ENCODE assay signal across 7 mouse cellular contexts in genomic region chr11:60779673-60780189, GRCm38 (mm10). TPM values are rescaled to one million over a fixed set of nuclear protein-coding genes. Genes with fewer than 3 reads are reported as not detected.
DNase-seq lines count a peak whose midpoint lies in the region; ATAC-seq and TF ChIP-seq lines count a peak whose summit lies in the region.

No protein-coding gene starts in this region.

- H3K36me3 ChIP-seq in lung, embryonic 14.5 days (ENCODE audit: insufficient read depth) = peaks cover 48% of the 10 kb centered on the region
- H3K36me3 ChIP-seq in forebrain, embryonic 13.5 days (ENCODE audit: poor library complexity, severe bottlenecking) = peaks cover 47% of the 10 kb centered on the region
- peaks cover 42% of the 10 kb centered on the region for H3K36me3 ChIP-seq in limb, embryonic 14.5 days (ENCODE audit: control insufficient read depth, insufficient read depth, low read length)
- H3K36me3 ChIP-seq in stomach, embryonic 14.5 days (ENCODE audit: control insufficient read depth, insufficient read depth, low read length) = peaks cover 20% of the 10 kb centered on the region

- WGBS in lung, embryonic 14.5 days = 88% methylated on average over 10 of the region's 10 CpGs
- 72% methylated on average over 10 of the region's 10 CpGs for WGBS in lung, adult 2 months
- WGBS in forebrain, embryonic 13.5 days = 90% methylated on average over 10 of the region's 10 CpGs
- 93% methylated on average over 10 of the region's 10 CpGs for WGBS in limb, embryonic 14.5 days
- 90% methylated on average over 10 of the region's 10 CpGs for WGBS in stomach, embryonic 14.5 days

- H3K27me3 ChIP-seq in lung, embryonic 14.5 days (ENCODE audit: insufficient read depth, low read length) = no peaks in the 10 kb centered on the region
- H3K27me3 ChIP-seq in forebrain, embryonic 13.5 days = no peaks in the 10 kb centered on the region
- no peaks in the 10 kb centered on the region for H3K27me3 ChIP-seq in limb, embryonic 14.5 days (ENCODE audit: control insufficient read depth, insufficient read depth, low read length)
- no peaks in the 10 kb centered on the region for H3K27me3 ChIP-seq in stomach, embryonic 14.5 days (ENCODE audit: control insufficient read depth, insufficient read depth, low read length)

- peak overlapping the region; percentile 19 for H3K4me3 ChIP-seq in lung, embryonic 14.5 days (ENCODE audit: low read depth, low read length)
- no peak overlapping the region for H3K4me3 ChIP-seq in lung, adult 2 months (replicated peaks; ENCODE audit: extremely low read depth, low read depth, low read length)
- H3K4me3 ChIP-seq in forebrain, embryonic 13.5 days = peak overlapping the region; percentile 6
- peak overlapping the region; percentile 11; the same call in 1 of the 2 replicates for H3K4me3 ChIP-seq in limb, embryonic 14.5 days (replicated peaks; ENCODE audit: low read length)
- peak overlapping the region; percentile 17; the same call in 1 of the 2 replicates for H3K4me3 ChIP-seq in stomach, embryonic 14.5 days (ENCODE audit: low read depth, low read length)

- no peak for TF ChIP-seq CTCF in lung, embryonic 14.5 days (IDR thresholded peaks at IDR 0.05; ENCODE audit: low read depth)
- no peak for TF ChIP-seq CTCF in lung, adult 2 months (IDR thresholded peaks at IDR 0.05; ENCODE audit: insufficient read depth, low read length)

- peak overlapping the region; percentile 24; the same call in 1 of the 2 replicates for H3K9ac ChIP-seq in lung, embryonic 14.5 days
- peak overlapping the region; percentile 56 for H3K9ac ChIP-seq in forebrain, embryonic 13.5 days
- no peak overlapping the region for H3K9ac ChIP-seq in limb, embryonic 14.5 days (ENCODE audit: low read depth, low read length, severe bottlenecking)
- H3K9ac ChIP-seq in stomach, embryonic 14.5 days (replicated peaks; ENCODE audit: low read depth, low read length) = no peak overlapping the region

- H3K27ac ChIP-seq in lung, embryonic 14.5 days (ENCODE audit: low read depth) = no peak overlapping the region
- H3K27ac ChIP-seq in forebrain, embryonic 13.5 days = no peak overlapping the region
- no peak overlapping the region for H3K27ac ChIP-seq in limb, embryonic 14.5 days (replicated peaks; ENCODE audit: low read depth, low read length)
- no peak overlapping the region for H3K27ac ChIP-seq in stomach, embryonic 14.5 days (ENCODE audit: low read length)

- peaks cover 43% of the 10 kb centered on the region for H3K4me1 ChIP-seq in lung, embryonic 14.5 days (ENCODE audit: insufficient read depth)
- H3K4me1 ChIP-seq in lung, adult 2 months (ENCODE audit: control insufficient read depth, insufficient read depth, low read length) = peaks cover 40% of the 10 kb centered on the region
- H3K4me1 ChIP-seq in forebrain, embryonic 13.5 days = peaks cover 70% of the 10 kb centered on the region
- peaks cover 54% of the 10 kb centered on the region for H3K4me1 ChIP-seq in limb, embryonic 14.5 days (ENCODE audit: control insufficient read depth, insufficient read depth, low read length)
- H3K4me1 ChIP-seq in stomach, embryonic 14.5 days (ENCODE audit: control insufficient read depth, insufficient read depth, low read length) = peaks cover 57% of the 10 kb centered on the region

- no peak for TF ChIP-seq POLR2A in lung, adult 2 months (IDR thresholded peaks at IDR 0.05; ENCODE audit: borderline replicate concordance, extremely low read depth, low read depth, low read length)
- TF ChIP-seq POLR2A in limb, embryonic 14.5 days (IDR thresholded peaks at IDR 0.05; ENCODE audit: borderline replicate concordance, extremely low read depth, insufficient read depth, insufficient read length) = no peak

- no peak for DNase-seq in lung, embryonic 14.5 days
- no peak for DNase-seq in lung, adult 2 months
- DNase-seq in limb, embryonic 14.5 days (ENCODE audit: low spot score) = no peak
- no peak for DNase-seq in embryo, embryonic 9.5 days (ENCODE audit: extremely low spot score)
- DNase-seq in frontal cortex, adult 2 months (ENCODE audit: extremely low spot score in 1 of 2, low spot score in 1 of 2) = no peak

- H3K9me3 ChIP-seq in lung, embryonic 14.5 days (ENCODE audit: low read depth, low read length) = no peaks in the 10 kb centered on the region
- H3K9me3 ChIP-seq in forebrain, embryonic 13.5 days (replicated peaks) = no peaks in the 10 kb centered on the region
- no peaks in the 10 kb centered on the region for H3K9me3 ChIP-seq in limb, embryonic 14.5 days (ENCODE audit: control insufficient read depth, low read length)
- H3K9me3 ChIP-seq in stomach, embryonic 14.5 days (ENCODE audit: control insufficient read depth, low read depth, low read length) = no peaks in the 10 kb centered on the region

- ATAC-seq in lung, embryonic 14.5 days (ENCODE audit: insufficient read depth) = no peak
- no peak for ATAC-seq in forebrain, embryonic 13.5 days
- no peak for ATAC-seq in limb, embryonic 14.5 days (ENCODE audit: low FRiP score, low read depth)
- no peak for ATAC-seq in stomach, embryonic 14.5 days (ENCODE audit: insufficient number of reproducible peaks, insufficient read depth, low FRiP score, low read depth)

- peak overlapping the region; percentile 87 for H3K4me2 ChIP-seq in lung, embryonic 14.5 days
- H3K4me2 ChIP-seq in forebrain, embryonic 13.5 days = peak overlapping the region; percentile 54
- peak overlapping the region; percentile 36 for H3K4me2 ChIP-seq in limb, embryonic 14.5 days (replicated peaks; ENCODE audit: low read depth, low read length, severe bottlenecking)
- peak overlapping the region; percentile 39 for H3K4me2 ChIP-seq in stomach, embryonic 14.5 days (replicated peaks; ENCODE audit: low read depth, low read length)

RNA-seq across cellular contexts. Expression of gene Smcr8, which starts 2.4 kb away (rescaled TPM):
- polyA plus RNA-seq in lung, embryonic 14.5 days (2014; fragmentation: Nextera tagmentation; extraction: Ambion mirVana) = 6.6 and 8.3 TPM in 2 replicates
- polyA plus RNA-seq in lung, adult 2 months (2012; rRNA removed) = 9.4 and 11.5 TPM in 2 replicates
- 5.6 and 6.5 TPM in 2 replicates for polyA plus RNA-seq in forebrain, embryonic 13.5 days (2015; fragmentation: Nextera tagmentation; extraction: Ambion mirVana)
- polyA plus RNA-seq in limb, embryonic 14.5 days (2012; rRNA removed) = 8.8 and 9.0 TPM in 2 replicates
- polyA plus RNA-seq in limb, embryonic 14.5 days (2014; fragmentation: Nextera tagmentation; extraction: Ambion mirVana) = 7.5 and 7.6 TPM in 2 replicates
- polyA plus RNA-seq in stomach, embryonic 14.5 days (2014; fragmentation: Nextera tagmentation; extraction: Ambion mirVana) = 7.0 and 7.8 TPM in 2 replicates
- 10.7 and 12.3 TPM in 2 replicates for polyA plus RNA-seq in frontal cortex, adult 2 months (2012; rRNA removed)

RNA-seq across cellular contexts. Expression of gene Top3a, which starts 2.6 kb away (rescaled TPM):
- 20.2 and 22.2 TPM in 2 replicates for polyA plus RNA-seq in lung, embryonic 14.5 days (2014; fragmentation: Nextera tagmentation; extraction: Ambion mirVana)
- 6.1 and 6.9 TPM in 2 replicates for polyA plus RNA-seq in lung, adult 2 months (2012; rRNA removed)
- 14.2 and 15.7 TPM in 2 replicates for polyA plus RNA-seq in forebrain, embryonic 13.5 days (2015; fragmentation: Nextera tagmentation; extraction: Ambion mirVana)
- 16.9 and 17.5 TPM in 2 replicates for polyA plus RNA-seq in limb, embryonic 14.5 days (2012; rRNA removed)
- polyA plus RNA-seq in limb, embryonic 14.5 days (2014; fragmentation: Nextera tagmentation; extraction: Ambion mirVana) = 14.3 and 16.2 TPM in 2 replicates
- 13.8 and 14.7 TPM in 2 replicates for polyA plus RNA-seq in stomach, embryonic 14.5 days (2014; fragmentation: Nextera tagmentation; extraction: Ambion mirVana)
- polyA plus RNA-seq in frontal cortex, adult 2 months (2012; rRNA removed) = 6.0 and 6.1 TPM in 2 replicates

RNA-seq across cellular contexts. Expression of gene Shmt1, which starts 31.8 kb away (rescaled TPM):
- 62.0 and 63.6 TPM in 2 replicates for polyA plus RNA-seq in lung, embryonic 14.5 days (2014; fragmentation: Nextera tagmentation; extraction: Ambion mirVana)
- polyA plus RNA-seq in lung, adult 2 months (2012; rRNA removed) = 8.1 and 10.6 TPM in 2 replicates
- polyA plus RNA-seq in forebrain, embryonic 13.5 days (2015; fragmentation: Nextera tagmentation; extraction: Ambion mirVana) = 36.9 and 44.6 TPM in 2 replicates
- polyA plus RNA-seq in limb, embryonic 14.5 days (2012; rRNA removed) = 26.4 and 30.4 TPM in 2 replicates
- 33.8 and 35.9 TPM in 2 replicates for polyA plus RNA-seq in limb, embryonic 14.5 days (2014; fragmentation: Nextera tagmentation; extraction: Ambion mirVana)
- 65.1 and 66.8 TPM in 2 replicates for polyA plus RNA-seq in stomach, embryonic 14.5 days (2014; fragmentation: Nextera tagmentation; extraction: Ambion mirVana)
- polyA plus RNA-seq in frontal cortex, adult 2 months (2012; rRNA removed) = 2.0 and 2.2 TPM in 2 replicates

RNA-seq across cellular contexts. Expression of gene Dhrs7b, which starts 50.7 kb away (rescaled TPM):
- 34.4 and 36.3 TPM in 2 replicates for polyA plus RNA-seq in lung, embryonic 14.5 days (2014; fragmentation: Nextera tagmentation; extraction: Ambion mirVana)
- 10.8 and 14.3 TPM in 2 replicates for polyA plus RNA-seq in lung, adult 2 months (2012; rRNA removed)
- polyA plus RNA-seq in forebrain, embryonic 13.5 days (2015; fragmentation: Nextera tagmentation; extraction: Ambion mirVana) = 28.6 and 29.0 TPM in 2 replicates
- polyA plus RNA-seq in limb, embryonic 14.5 days (2012; rRNA removed) = 17.3 and 18.7 TPM in 2 replicates
- polyA plus RNA-seq in limb, embryonic 14.5 days (2014; fragmentation: Nextera tagmentation; extraction: Ambion mirVana) = 30.4 and 32.4 TPM in 2 replicates
- polyA plus RNA-seq in stomach, embryonic 14.5 days (2014; fragmentation: Nextera tagmentation; extraction: Ambion mirVana) = 36.9 and 37.2 TPM in 2 replicates
- polyA plus RNA-seq in frontal cortex, adult 2 months (2012; rRNA removed) = 19.3 and 19.9 TPM in 2 replicates

RNA-seq across cellular contexts. Expression of gene Mief2, which starts 51.5 kb away (rescaled TPM):
- polyA plus RNA-seq in lung, embryonic 14.5 days (2014; fragmentation: Nextera tagmentation; extraction: Ambion mirVana) = 12.9 and 15.3 TPM in 2 replicates
- 22.3 and 25.4 TPM in 2 replicates for polyA plus RNA-seq in lung, adult 2 months (2012; rRNA removed)
- polyA plus RNA-seq in forebrain, embryonic 13.5 days (2015; fragmentation: Nextera tagmentation; extraction: Ambion mirVana) = 16.1 and 17.8 TPM in 2 replicates
- 18.9 and 22.2 TPM in 2 replicates for polyA plus RNA-seq in limb, embryonic 14.5 days (2012; rRNA removed)
- 14.7 and 17.9 TPM in 2 replicates for polyA plus RNA-seq in limb, embryonic 14.5 days (2014; fragmentation: Nextera tagmentation; extraction: Ambion mirVana)
- polyA plus RNA-seq in stomach, embryonic 14.5 days (2014; fragmentation: Nextera tagmentation; extraction: Ambion mirVana) = 12.9 and 13.5 TPM in 2 replicates
- 20.1 and 24.1 TPM in 2 replicates for polyA plus RNA-seq in frontal cortex, adult 2 months (2012; rRNA removed)

Comparison
In these comparisons a context has a peak if more than half of its experiments do, and no peak if none do; other contexts are left out.
1. H3K4me2 ChIP-seq: peak in every context shown above with its lines; median percentile 87 in lung, embryonic 14.5 days; 54 in forebrain, embryonic 13.5 days; 39 in stomach, embryonic 14.5 days; 36 in limb, embryonic 14.5 days.
2. H3K9ac ChIP-seq: peak in lung, embryonic 14.5 days (single experiment) and forebrain, embryonic 13.5 days (single experiment); none in limb, embryonic 14.5 days (single experiment) and stomach, embryonic 14.5 days (single experiment).